Mouse (Mus musculus) kidney, adult 2 months (tissue): ENCODE measurements around the gene Akap2.

Experiments used
- CTCF ChIP-seq: fragments of 200-500 bp; conservative IDR thresholded peaks from 2 replicates; pipeline ENCODE4 v1.5.1; 2011; ENCODE audit warnings: low read depth, mild to moderate bottlenecking, control low read depth, low read length, moderate library complexity, mixed read lengths; ENCODE audit not compliant: insufficient read depth, insufficient read length
- POLR2A ChIP-seq: fragments of 200-500 bp; IDR thresholded peaks from one replicate; pipeline ENCODE4 v1.6.1; 2011; ENCODE audit warnings: low read depth, low read length, control low read depth

DNA sequence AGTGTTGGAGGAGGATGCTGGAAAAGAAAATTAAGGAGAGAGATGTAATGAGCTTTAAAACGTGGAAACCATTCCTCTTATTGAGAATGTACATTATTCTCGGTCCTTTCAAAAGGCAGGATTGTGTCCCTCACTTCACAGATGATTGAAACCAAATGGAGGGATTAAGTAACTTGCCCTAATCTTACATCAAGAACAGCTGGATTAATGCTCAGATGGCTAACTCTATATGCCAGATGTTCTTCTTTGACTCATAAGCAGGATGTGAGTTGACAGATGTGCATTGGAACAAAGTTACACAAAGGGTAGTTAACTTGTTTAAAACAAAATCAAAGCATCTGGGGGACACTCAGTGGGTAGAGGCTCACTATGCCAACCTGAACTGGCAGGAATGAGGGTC is 189.3 kb downstream of the Akap2 start:
- TF ChIP-seq POLR2A (no peak), CTCF (no peak)
